Mouse (Mus musculus): Measurements from ENCODE around the gene Gjc3.
A peak's percentile ranks its signal among the peaks of the same experiment; 100 is the strongest.
"Not testable (repeated sequence)": the region's sequence is repeated elsewhere in the genome, so short reads cannot be mapped to it uniquely, and the experiment has no call there.

Gene Gjc3

GRCm38 (mm10) chr5:137962945-137963344 is at the start of gene Gjc3:
Gene Gjc3, minus strand, starts transcription at chr5:137963098.
- no peak for DNase-seq (ENCODE audit: low spot score)

GRCm38 (mm10) chr5:138012382-138012781 is 49.5 kb upstream of the Gjc3 start:
- no peak for DNase-seq (ENCODE audit: low spot score)

- no peak for DNase-seq (ENCODE audit: low spot score)
Measured at GRCm38 (mm10) chr5:138009437-138009836, 46.5 kb upstream of the Gjc3 start.

GRCm38 (mm10) chr5:137986351-137986750 is 23.5 kb upstream of the Gjc3 start:
- no peak for DNase-seq (ENCODE audit: low spot score)

GRCm38 (mm10) chr5:137981300-137981699 is 18.4 kb upstream of the Gjc3 start, which contains the start of gene Azgp1:
Gene Azgp1, plus strand, starts transcription at chr5:137981520.
- DNase-seq (ENCODE audit: low spot score), result no peak

- no peak for DNase-seq (ENCODE audit: low spot score)
Measured at GRCm38 (mm10) chr5:137979081-137979480, 16.2 kb upstream of the Gjc3 start.

GRCm38 (mm10) chr5:137977291-137977690 is 14.4 kb upstream of the Gjc3 start:
- DNase-seq (ENCODE audit: low spot score), result no peak

- DNase-seq (ENCODE audit: low spot score), result no peak
Measured at GRCm38 (mm10) chr5:137975434-137975833, 12.5 kb upstream of the Gjc3 start.

- no peak for DNase-seq (ENCODE audit: low spot score)
Measured at GRCm38 (mm10) chr5:137974724-137975123, 11.8 kb upstream of the Gjc3 start.

- DNase-seq (ENCODE audit: low spot score), result no peak
Measured at GRCm38 (mm10) chr5:137973738-137974137, 10.8 kb upstream of the Gjc3 start.

- DNase-seq (ENCODE audit: low spot score), result no peak
Measured at GRCm38 (mm10) chr5:137973161-137973560, 10.3 kb upstream of the Gjc3 start.

- DNase-seq (ENCODE audit: low spot score), result peak; percentile 48
Measured at GRCm38 (mm10) chr5:137966492-137966891, 3.6 kb upstream of the Gjc3 start.

- DNase-seq (ENCODE audit: low spot score), result no peak
Measured at GRCm38 (mm10) chr5:137956404-137956803, 6.5 kb downstream of the Gjc3 start.

- DNase-seq (ENCODE audit: low spot score), result no peak
Measured at GRCm38 (mm10) chr5:137951218-137951617, 11.7 kb downstream of the Gjc3 start.

- DNase-seq (ENCODE audit: low spot score), result no peak
Measured at GRCm38 (mm10) chr5:137947303-137947702, 15.6 kb downstream of the Gjc3 start.

- DNase-seq (ENCODE audit: low spot score), result no peak
Measured at GRCm38 (mm10) chr5:137943133-137943532, 19.8 kb downstream of the Gjc3 start.

GRCm38 (mm10) chr5:137940948-137941347 is 21.9 kb downstream of the Gjc3 start:
- no peak for DNase-seq (ENCODE audit: low spot score)

- DNase-seq (ENCODE audit: low spot score), result no peak
Measured at GRCm38 (mm10) chr5:137937238-137937637, 25.7 kb downstream of the Gjc3 start.

- DNase-seq (ENCODE audit: low spot score), result no peak
Measured at GRCm38 (mm10) chr5:137936486-137936885, 26.4 kb downstream of the Gjc3 start.

- DNase-seq (ENCODE audit: low spot score), result not testable (repeated sequence)
Measured at GRCm38 (mm10) chr5:137933934-137934333, 29.0 kb downstream of the Gjc3 start.

GRCm38 (mm10) chr5:137928439-137928838 is 34.5 kb downstream of the Gjc3 start:
- no peak for DNase-seq (ENCODE audit: low spot score)

- DNase-seq (ENCODE audit: low spot score), result no peak
Measured at GRCm38 (mm10) chr5:137922171-137922570, 40.7 kb downstream of the Gjc3 start.

- no peak for DNase-seq (ENCODE audit: low spot score)
Measured at GRCm38 (mm10) chr5:137921532-137921931, 41.4 kb downstream of the Gjc3 start, which contains the start of gene Cyp3a13. Gene Cyp3a13, minus strand, starts transcription at chr5:137921619.

GRCm38 (mm10) chr5:137915550-137915949 is 47.3 kb downstream of the Gjc3 start:
- DNase-seq (ENCODE audit: low spot score), result no peak

GRCm38 (mm10) chr5:137914508-137914907 is 48.4 kb downstream of the Gjc3 start:
- DNase-seq (ENCODE audit: low spot score), result no peak

Data from layer of hippocampus, adult 9-10 months (tissue).